Mouse (Mus musculus) hindlimb bud, embryonic 11.5 days (tissue): ENCODE data around the gene Mob3b.
"Not testable (repeated sequence)": the region's sequence is repeated elsewhere in the genome, so short reads cannot be mapped to it uniquely, and the experiment has no call there.

ENCODE experiments used
- DNase-seq: peaks from one replicate; pipeline ENCODE4 v3.0.0-alpha.2; 2012; ENCODE audit warnings: low read depth, low spot score; ENCODE audit errors: extremely low spot score

The Mob3b gene

GRCm38 (mm10) chr4:34906151-34906550, 251.1 kb downstream of the Mob3b start:
- DNase-seq: no peak

GRCm38 (mm10) chr4:34905396-34905795, 251.9 kb downstream of the Mob3b start:
- DNase-seq: no peak

DNA sequence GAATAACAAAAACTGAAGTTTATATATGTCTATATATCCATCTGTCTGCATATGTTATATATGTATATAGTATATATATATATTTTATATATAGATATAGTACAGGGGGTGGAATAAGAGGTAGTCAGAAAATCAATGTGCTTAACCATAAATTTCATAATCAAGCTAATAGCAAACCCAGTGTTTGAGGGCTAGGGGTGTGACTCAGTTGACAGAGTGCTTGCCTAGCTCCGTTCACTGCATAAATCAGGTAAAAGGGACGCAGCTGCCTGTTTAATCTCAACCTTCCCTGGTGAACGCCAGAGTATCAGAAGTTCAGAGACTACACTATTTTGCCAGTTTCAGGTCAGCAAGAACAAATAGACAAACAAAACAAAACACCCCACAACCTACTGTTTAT, 255.7 kb downstream of the Mob3b start:
- not testable (repeated sequence) for DNase-seq

GRCm38 (mm10) chr4:34901166-34901565, 256.1 kb downstream of the Mob3b start:
- no peak for DNase-seq

DNA sequence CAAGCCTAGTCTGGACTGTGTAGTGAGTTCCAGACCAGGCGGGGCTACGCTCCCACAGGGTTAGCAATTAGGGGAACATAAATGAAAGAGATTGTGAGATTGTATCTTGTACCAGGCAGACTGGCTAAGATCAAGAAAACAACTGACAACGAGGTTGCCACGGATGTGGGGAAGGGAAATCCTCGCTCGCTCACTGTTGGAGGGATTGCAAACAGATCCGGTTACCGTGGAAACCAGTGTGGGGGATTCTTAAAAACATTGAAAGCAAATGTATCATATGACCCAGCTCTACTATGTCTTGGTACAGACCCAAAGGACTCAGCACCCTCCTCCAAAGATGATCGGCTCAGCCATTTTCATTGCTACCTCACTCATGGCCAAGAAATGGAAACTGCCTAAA, 257.1 kb downstream of the Mob3b start:
- no peak for DNase-seq

- no peak for DNase-seq
Measured at GRCm38 (mm10) chr4:34899322-34899721, 258.0 kb downstream of the Mob3b start.
